Mouse (Mus musculus) embryonic facial prominence, embryonic 10.5 days (tissue): ENCODE measurements at regions not wholly inside any gene's neighbourhood (a gene's known extent, or its start where the extent isn't known, plus 50 kb on each side); places are given as distances from the start of the nearest gene placed in this dataset.

ENCODE experiments used
- DNase-seq: peaks from one replicate; pipeline ENCODE4 v3.0.0-alpha.2; 2017; ENCODE audit warnings: low spot score
- H3K27ac ChIP-seq: fragments of 300-500 bp; sonication (generic); replicated peaks from 2 replicates; pipeline ENCODE4 v1.5.1; 2016; ENCODE audit warnings: mild to moderate bottlenecking
- H3K27me3 ChIP-seq: fragments of 300-500 bp; sonication (generic); replicated peaks from 2 replicates; pipeline ENCODE4 v1.6.1; 2016; ENCODE audit warnings: low read depth, mild to moderate bottlenecking; ENCODE audit not compliant: poor library complexity, severe bottlenecking
- H3K36me3 ChIP-seq: fragments of 300-500 bp; sonication (generic); replicated peaks from 2 replicates; pipeline ENCODE4 v1.6.1; 2016; ENCODE audit warnings: mild to moderate bottlenecking, moderate library complexity
- H3K4me1 ChIP-seq: fragments of 300-500 bp; sonication (generic); 2 replicates; pipeline ENCODE4 v1.6.1; 2016
- H3K4me3 ChIP-seq: fragments of 300-500 bp; sonication (generic); 2 replicates; pipeline ENCODE4 v1.5.1; 2016; ENCODE audit warnings: mild to moderate bottlenecking, moderate library complexity
- H3K9me3 ChIP-seq: fragments of 300-500 bp; sonication (generic); 2 replicates; pipeline ENCODE4 v1.6.1; 2016; ENCODE audit warnings: mild to moderate bottlenecking
- WGBS: fragments of 180-500 bp; shearing (Covaris S2); methylation state at CpG from one replicate; pipeline ENCODE4 v1.1.7; 2016; 5-methylcytosine and 5-hydroxymethylcytosine counted together

DNA sequence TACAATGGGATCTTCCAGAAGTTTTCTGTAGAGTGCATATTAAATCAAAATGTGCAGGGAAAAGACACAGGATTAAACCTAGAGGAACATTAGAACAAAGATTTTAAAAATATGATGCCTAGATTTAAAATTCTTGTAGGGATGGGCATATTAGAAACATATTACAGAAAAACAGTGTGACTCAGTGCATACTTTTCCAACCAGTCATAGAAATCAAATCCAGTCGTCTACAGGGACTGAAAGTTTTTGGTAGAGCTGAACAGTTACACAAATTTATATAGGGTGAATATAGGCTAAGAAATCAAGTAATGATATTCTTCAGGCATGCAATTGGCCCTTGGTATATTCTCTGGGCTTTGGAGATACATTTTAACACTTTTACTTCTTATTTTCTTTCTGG is 845.3 kb upstream of the Rgs18 start:
- Histone ChIP-seq H3K4me3 (no peak overlapping the region), H3K27ac (no peak overlapping the region), H3K4me1 (no peaks in the 10 kb centered on the region), H3K9me3 (no peaks in the 10 kb centered on the region), H3K27me3 (no peaks in the 10 kb centered on the region), H3K36me3 (no peaks in the 10 kb centered on the region)
- 72% methylated on average over 1 of the region's 1 CpGs for WGBS
- no peak for DNase-seq

DNA sequence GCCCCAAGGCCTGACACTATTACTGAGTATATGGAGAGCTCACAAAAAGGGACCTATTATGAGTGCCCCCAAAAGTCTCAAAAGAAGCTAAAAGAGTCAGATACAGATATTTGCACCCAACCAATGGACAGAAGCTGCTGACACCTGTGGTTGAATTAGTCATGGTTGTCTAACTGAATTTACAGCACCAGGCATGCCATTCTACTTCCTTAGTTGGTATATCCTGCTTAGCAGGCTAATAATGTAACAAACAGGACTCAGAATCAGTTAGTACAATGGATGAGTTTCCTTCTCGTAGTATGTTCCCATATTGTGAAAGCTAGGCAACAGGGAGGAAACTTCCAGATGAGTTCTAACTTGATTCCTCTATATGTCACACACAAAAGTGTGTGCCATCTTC is 839.1 kb upstream of the Rgs18 start:
- no peaks in the 10 kb centered on the region for H3K27me3 ChIP-seq
- H3K36me3 ChIP-seq: no peaks in the 10 kb centered on the region
- H3K9me3 ChIP-seq: no peaks in the 10 kb centered on the region
- no peaks in the 10 kb centered on the region for H3K4me1 ChIP-seq
- DNase-seq: no peak
- no peak overlapping the region for H3K27ac ChIP-seq
- 84% methylated on average over 1 of the region's 1 CpGs for WGBS
- no peak overlapping the region for H3K4me3 ChIP-seq

DNA sequence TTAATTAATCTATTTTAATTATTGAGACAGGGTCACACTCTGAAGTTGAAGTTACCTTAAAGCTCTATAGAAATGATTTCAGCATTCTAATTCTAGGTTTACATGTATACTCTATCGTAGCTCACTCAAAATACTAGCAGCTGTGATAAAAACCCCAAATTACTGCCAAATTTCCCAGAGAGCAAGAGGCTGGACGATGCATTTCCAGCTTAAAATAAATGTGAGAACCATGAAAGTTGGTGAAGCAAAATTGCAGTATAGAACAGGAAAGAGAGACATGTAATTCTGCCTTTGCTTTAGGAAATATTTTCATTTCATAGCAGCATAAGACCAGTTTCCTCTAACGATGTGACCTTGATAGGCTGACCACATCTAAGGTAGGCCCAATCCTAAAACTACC is 821.7 kb upstream of the Rgs18 start:
- no peak overlapping the region for H3K27ac ChIP-seq
- no peak for DNase-seq
- no peaks in the 10 kb centered on the region for H3K36me3 ChIP-seq
- WGBS: 90% methylated on average over 3 of the region's 3 CpGs
- H3K4me3 ChIP-seq: no peak overlapping the region
- H3K27me3 ChIP-seq: no peaks in the 10 kb centered on the region
- H3K4me1 ChIP-seq: no peaks in the 10 kb centered on the region
- no peaks in the 10 kb centered on the region for H3K9me3 ChIP-seq

DNA sequence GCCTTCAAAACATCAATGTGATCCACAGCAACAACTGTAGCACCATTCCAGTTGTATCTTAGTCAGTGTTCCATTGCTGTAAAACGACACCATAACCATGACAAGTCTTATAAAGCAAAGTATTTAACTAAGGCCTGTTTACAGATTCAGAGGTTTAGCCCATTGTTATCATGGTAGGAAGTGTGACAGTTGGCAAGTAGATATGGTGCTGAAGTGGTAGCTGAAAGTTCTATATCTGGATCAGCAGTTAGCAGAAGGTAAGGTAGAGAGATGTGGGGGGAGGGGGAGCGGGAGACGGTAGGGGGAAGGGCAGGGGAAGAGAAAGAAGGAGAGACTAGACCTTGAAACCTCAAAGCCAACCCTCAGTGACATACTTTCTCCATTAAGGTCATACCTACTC is 804.2 kb upstream of the Rgs18 start:
- Histone ChIP-seq H3K4me1 (no peaks in the 10 kb centered on the region), H3K9me3 (no peaks in the 10 kb centered on the region), H3K27me3 (no peaks in the 10 kb centered on the region), H3K27ac (no peak overlapping the region), H3K36me3 (no peaks in the 10 kb centered on the region), H3K4me3 (no peak overlapping the region)
- 83% methylated on average over 3 of the region's 3 CpGs for WGBS
- no peak for DNase-seq

DNA sequence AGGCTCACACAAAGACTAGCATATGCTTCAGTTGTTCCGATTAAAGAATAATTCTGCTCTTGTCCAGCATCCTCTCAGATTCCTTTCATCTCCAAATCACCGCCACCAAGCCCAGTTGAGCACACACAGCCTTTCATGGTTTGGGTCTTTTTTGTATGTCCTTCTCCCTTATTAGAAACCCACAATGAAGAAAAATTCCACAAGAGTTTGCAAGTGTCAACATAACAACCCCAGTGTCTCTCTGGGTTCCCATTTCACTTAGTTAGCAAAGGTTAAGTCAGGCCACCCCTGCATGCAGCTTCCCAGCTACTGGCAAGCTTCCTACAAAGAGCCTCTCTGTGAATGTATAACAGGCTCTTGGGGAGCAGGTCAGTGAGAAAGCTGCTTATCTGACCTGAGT is 794.8 kb upstream of the Rgs18 start:
- Histone ChIP-seq H3K4me1 (0 out of 2 replicates have a peak, but pooled peaks cover 4% of the 10 kb centered on the region), H3K4me3 (no peak overlapping the region), H3K36me3 (no peaks in the 10 kb centered on the region), H3K9me3 (no peaks in the 10 kb centered on the region), H3K27me3 (no peaks in the 10 kb centered on the region), H3K27ac (no peak overlapping the region)
- WGBS: 57% methylated on average over 2 of the region's 2 CpGs
- DNase-seq: peak; percentile 15

DNA sequence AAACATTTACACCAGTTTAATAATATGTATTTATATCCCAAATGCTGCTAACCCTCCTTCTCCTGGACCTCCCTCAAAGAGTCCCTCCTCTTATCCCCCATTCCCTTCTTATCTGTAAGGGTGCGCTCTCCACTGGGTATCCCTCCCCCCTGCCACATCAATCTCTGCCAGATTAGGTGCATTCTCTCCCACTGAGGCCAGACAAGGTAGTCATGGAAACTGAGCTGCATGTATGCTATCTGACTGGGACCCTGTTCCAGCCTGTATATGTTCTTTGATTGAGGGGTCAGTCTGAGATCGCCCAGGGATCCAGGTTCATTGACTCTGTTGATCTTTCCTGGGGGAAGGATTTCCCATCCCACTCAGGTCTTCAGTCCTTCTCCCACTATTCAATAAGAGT is 786.1 kb upstream of the Rgs18 start:
- Histone ChIP-seq H3K4me1 (no peaks in the 10 kb centered on the region), H3K27me3 (no peaks in the 10 kb centered on the region), H3K9me3 (no peaks in the 10 kb centered on the region), H3K36me3 (no peaks in the 10 kb centered on the region), H3K27ac (no peak overlapping the region), H3K4me3 (no peak overlapping the region)
- DNase-seq: no peak
- WGBS: 76% methylated on average over 2 of the region's 2 CpGs
